Mouse (Mus musculus) left cerebral cortex, postnatal 14 days (tissue): Measurements from ENCODE around the gene Col7a1. TPM values are rescaled to one million over a fixed set of nuclear protein-coding genes. Genes with fewer than 3 reads are reported as not detected.
A peak's percentile ranks its signal among the peaks of the same experiment; 100 is the strongest.

ENCODE experiments used
- DNase-seq, 2 experiments: peaks; one replicate each; pipeline ENCODE4 v3.0.0; 2021 to 2022; ENCODE audit warnings: low spot score in 2 of 2, mixed read lengths in 1 of 2
- intact Hi-C: fragments of 180-260 bp; cut with DNase I; formaldehyde crosslinking; loops from one replicate; pipeline ENCODE4 v1.15.1; 2025
- long read RNA-seq, 2 experiments: library from polyadenylated mRNA; stranded (forward); transcript quantifications; one replicate each; pipeline ENCODE4 v2.0.0; 2021
- total RNA-seq, 2 experiments: library from RNA; stranded (reverse); gene quantifications; 2 replicates each; pipeline ENCODE4 v1.2.3; 2021

Col7a1 gene
- total RNA-seq, result 1 to 10 TPM; 3.6 to 4.2 TPM
- long read RNA-seq, experiment 1, result 0 reads
- long read RNA-seq, experiment 2, partial matches to known transcripts, result 1 of 1 reads
- long read RNA-seq, experiment 2, other reads (novel, unspliced or antisense), result 0 of 1 reads

DNA sequence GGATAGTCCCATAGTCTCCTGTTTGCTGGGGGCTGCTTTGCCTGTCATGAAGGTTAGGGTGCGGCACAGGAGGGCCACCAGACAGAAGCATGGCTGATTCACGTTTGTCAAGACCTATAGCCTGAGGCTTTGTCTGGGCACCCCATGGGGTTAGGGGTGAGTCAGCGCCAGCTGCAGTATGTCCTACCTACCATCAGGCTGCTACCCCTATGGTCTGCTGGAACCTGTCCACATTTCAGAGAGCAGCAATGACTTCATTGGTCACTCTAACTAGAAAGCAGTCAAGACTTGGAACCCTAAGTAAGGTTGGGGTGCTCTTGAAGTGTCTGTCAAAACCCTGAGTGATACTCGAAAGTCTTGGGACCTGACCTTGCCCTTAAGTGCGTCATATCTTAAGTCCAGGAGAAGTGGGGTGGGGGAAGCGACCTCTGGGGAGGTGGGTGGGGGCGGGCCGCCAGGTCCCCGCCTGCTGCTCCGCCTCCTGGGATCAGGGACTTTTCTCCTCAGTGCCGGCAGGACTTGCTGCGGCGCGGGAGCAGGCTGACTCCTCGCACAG, at the start of gene Col7a1:
Gene Col7a1 (plus strand): TSS at position 506 of the 556 bp plus-strand sequence.
- intact Hi-C loops, result no loop called here
- DNase-seq, result no peak

DNA sequence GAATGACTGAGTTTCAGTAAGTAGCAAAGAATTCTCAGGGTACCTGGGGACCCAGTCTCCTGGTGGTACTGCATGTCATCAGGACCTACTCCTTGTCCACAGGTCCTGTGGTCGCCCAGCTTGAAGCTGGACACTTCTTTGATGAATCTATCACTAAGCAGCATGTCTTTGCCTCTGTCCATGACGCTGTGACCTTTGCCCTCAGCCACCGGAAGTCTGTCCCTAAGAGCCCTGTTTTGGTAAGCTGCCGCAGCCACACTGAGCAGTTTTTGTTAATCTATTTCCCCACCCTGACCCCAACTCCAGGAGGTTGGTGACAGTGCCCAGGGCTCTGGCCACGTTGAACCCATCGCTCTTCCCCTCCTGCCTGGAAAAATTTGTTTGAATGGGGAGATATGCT, 41.1 kb upstream of the Col7a1 start:
- no peak for DNase-seq
- intact Hi-C loops, result no loop called here

DNA sequence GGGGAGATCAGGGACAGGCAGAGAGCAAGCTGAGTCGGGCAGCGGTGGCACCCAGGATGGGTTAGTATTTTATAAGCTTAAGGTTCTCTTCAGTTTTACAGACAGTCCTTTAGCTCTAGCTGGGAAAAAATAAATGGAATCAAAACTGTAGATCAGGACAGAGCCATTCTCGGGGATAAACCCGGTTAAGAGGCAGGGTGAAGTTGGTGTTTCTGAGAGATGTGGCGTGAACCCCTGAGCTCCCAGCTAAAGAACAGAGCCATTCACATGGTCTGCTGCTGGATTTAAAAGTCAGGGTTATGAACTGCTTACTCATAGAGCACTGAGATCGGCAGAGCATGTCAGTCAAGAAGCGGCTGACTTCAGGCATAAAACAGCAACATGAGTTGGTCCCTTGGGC, 40.2 kb upstream of the Col7a1 start:
- DNase-seq, result no peak
- intact Hi-C loops, result no loop called here

DNA sequence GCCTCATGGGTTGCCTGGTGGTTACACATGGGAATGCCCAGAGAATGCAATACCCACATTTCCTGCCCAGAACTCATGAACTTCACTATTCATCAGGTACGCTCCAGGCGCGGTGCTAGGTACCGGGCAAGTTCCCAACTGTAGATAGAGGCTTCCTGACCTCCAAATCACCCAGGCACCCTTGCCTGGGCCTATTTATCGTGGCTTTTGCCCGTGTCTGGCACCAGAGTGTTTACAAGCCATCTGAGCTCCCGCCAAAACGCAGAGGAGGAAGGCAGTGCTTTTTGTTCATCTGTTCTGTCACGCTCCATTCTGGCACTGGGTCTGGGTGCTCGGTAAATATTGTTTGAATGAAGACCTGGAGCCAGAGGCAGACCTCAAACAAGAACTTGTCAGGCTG, 39.8 kb upstream of the Col7a1 start:
- no peak for DNase-seq
- intact Hi-C loops, result no loop called here

DNA sequence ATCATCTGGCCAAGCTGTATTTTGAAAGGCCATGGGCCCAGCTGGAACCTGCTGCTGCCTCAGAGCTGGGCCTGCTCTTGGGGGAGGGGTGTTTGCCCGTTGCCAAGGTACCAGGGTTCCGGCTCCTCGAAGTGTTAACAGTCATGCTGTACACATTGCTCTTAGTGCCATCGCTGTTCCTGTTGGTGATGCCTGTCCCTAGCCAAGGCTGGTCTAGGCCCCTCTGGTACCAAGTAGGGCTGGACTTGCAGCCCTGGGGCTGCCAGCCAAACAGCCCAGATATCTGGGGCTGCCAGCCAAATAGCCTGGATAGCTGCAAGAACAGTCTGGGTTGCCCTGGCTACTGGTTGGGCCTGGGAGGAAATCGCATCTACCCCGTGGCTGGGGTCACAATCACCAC, 38.9 kb upstream of the Col7a1 start, which contains the start of gene Tmem89:
Gene Tmem89 (plus strand): TSS at position 129 of the 400 bp plus-strand sequence.
- intact Hi-C loops, result no loop called here

DNA sequence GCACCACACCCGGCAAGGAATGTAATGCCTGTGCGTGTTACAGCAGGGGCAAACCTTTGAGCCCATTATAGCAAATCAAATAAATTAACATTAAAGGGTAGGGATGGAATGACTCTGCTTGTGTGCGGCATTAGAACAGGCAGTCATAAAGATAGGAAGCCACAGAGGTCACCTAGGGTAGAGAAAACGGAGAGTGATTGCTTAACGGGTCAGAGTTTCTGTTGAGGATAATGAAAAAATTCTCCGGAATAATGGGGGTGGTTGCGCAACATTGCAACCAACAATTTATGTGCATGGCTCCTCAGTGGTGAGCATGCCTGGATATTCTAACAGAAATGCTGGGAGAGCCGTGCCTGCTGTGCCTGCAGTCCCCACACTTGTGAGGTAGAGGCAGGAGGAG, 27.5 kb upstream of the Col7a1 start:
- no peak for DNase-seq
- intact Hi-C loops, result no loop called here

More for the DNA sequence above, 38.9 kb upstream of the Col7a1 start, which contains the start of gene Tmem89:
- DNase-seq, result peak; percentile 54 to 85

DNA sequence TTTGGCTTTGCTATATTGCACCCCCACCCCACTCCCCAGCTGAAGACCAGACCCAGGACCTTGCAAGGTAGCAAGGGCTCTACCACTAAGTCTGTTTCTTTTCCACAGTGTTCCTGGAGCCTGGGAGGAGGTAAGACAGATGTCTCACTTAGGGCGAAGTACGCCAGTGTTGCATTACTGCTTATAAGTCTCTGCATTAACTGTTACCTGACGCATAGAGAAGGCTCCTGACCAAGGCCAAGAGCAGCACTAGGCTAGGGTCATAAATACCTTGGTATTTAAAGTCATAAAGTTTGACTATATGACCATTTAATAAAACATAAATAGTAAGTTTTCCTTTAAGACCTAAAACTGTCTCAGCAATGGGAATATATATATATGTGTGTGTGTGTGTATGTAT, 25.0 kb upstream of the Col7a1 start:
- intact Hi-C loops, result no loop called here
- DNase-seq, result no peak

DNA sequence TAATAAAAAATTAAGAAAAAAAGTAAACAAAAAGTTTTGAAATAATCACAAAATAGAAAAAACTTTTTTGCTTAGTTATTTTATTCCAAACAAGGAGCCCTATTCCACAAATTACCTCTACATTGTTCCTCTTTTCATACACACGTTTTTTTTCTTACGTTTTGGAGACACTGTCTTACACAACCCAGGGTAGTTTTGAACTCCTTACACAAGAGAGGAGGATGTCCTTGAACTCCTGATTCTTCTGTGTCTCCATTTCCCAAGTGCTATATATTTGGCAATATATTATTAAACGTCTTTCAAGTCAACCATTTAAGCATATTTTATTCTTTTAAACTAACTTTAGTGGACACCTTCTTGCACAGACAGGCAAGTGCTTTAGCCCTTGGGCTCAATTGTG, 17.4 kb upstream of the Col7a1 start:
- intact Hi-C loops, result loop anchor here (5.0 kb wide), 1 partner anchor 51 kb away; the partner anchor contains the start of gene Ucn2
- no peak for DNase-seq

DNA sequence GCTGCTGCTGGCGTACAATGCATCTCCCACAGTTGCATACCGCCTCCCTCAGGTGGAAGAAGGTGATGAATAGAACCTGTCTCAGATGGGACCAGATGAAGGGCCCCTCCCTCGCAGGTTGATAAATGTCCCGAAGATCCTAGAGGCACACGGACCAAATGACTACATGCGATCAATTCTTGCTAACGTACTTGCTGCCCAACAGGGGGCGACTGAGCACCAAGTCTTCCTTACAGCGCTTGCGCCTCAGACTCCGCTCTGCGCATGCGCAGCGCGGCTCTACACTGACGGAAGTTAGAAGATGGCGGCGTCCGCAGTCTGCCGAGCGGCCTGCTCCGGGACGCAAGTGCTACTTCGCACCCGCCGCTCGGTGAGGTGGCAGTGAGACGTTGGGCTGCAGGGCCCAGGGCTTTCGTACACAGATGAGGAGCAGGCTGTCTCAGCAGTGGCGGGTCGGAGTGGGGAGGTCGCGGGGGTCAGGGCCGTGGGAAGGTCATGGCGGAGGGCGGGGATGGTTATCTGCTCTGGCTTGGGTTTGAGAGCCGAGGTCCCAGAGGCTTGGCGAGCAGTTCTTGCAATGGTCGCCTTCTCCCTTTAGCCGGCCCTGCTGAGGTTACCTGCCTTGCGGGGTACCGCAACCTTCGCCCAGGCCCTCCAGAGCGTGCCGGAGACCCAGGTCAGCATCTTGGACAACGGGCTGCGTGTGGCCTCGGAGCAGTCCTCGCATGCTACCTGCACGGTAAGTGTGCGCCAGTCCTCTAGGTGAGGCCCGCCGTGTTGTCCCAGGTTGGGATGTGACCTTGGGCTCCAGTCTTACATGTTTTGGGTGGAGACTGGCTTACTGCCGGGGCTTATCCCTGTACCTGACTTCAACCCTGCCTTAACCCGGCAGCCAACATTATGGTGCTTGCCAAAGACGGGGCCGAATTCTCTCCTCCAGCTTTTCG, 16.7 kb upstream of the Col7a1 start, which contains the start of gene Uqcrc1:
Gene Uqcrc1 (plus strand): TSS at position 216 of the 947 bp plus-strand sequence.
- intact Hi-C loops, result loop anchor here (5.0 kb wide), 1 partner anchor 51 kb away; the partner anchor contains the start of gene Ucn2
- DNase-seq, result peak; percentile 97 to 98

DNA sequence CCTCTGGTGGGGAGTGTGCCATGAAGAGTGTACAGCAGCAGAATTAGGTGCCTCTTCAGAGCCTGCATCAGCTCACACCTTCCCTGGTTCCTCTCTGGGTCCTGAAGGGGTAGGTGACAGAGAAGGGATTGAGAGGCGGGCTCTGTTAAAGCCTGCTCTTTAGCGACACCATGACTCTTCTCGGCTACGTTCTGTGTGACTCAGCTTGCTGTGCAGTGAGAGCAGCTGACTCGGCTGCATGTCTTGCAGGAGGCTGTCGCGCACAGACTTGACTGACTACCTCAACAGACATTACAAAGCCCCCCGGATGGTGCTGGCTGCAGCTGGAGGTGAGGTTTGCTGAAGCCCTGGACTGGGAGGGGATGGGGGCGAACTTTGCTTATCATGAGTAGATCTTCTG, 8.3 kb upstream of the Col7a1 start:
- intact Hi-C loops, result no loop called here
- no peak for DNase-seq

DNA sequence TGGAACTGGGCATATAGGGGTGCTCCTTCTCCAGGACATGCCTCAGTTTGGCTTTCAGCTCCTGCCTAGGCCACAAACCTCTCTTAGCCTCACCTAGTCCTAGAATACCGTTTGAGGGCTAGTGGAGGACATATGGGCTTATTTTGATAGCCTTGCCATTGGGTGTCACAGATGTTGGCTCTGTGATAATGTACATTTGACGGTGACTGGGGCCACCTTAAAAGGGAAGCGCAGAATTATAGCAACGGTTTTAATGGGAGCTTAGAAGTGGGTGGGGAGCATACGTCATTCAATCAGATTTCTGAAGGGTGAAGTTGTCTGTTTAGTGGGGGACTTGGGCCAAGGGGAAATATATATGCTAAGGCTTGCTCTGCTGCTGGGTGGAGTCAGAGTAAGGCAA, 7.8 kb upstream of the Col7a1 start:
- intact Hi-C loops, result no loop called here

DNA sequence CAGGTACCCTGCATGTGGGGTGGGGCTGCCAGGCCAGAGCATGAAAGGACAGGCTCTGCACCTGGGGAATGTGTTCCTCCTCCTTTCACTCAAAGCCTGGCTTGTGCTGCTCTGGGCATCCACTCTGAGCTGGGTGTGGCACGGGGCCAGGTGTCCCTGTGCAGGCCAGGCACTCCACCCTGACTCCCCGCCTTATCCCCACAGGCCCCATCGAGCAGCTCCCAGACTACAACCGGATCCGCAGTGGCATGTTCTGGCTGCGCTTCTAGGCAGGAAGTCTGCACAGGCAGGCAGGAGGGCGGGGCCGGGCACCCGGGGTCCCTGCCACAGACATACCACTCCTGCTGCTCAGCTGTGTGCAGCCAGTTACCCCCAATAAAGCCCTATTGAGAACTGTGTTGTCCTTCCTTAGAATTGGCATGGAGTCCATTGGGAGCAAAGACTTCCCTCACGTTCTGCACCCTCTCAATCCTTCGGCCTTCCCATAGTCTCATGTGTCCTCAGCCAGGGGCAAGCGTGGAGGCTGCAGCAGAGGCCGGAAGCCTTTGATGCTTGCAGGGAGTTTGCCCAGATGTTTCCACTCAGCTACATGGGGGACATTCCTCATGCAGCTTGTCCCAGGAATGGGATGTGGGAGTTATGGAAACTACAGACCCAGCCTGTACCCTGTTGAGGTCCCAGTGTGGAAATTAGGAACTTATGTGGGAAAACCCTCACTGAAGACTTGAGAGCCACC, 4.0 kb upstream of the Col7a1 start:
- DNase-seq, result no peak
- intact Hi-C loops, result no loop called here

More for the DNA sequence above, 7.8 kb upstream of the Col7a1 start:
- no peak for DNase-seq

DNA sequence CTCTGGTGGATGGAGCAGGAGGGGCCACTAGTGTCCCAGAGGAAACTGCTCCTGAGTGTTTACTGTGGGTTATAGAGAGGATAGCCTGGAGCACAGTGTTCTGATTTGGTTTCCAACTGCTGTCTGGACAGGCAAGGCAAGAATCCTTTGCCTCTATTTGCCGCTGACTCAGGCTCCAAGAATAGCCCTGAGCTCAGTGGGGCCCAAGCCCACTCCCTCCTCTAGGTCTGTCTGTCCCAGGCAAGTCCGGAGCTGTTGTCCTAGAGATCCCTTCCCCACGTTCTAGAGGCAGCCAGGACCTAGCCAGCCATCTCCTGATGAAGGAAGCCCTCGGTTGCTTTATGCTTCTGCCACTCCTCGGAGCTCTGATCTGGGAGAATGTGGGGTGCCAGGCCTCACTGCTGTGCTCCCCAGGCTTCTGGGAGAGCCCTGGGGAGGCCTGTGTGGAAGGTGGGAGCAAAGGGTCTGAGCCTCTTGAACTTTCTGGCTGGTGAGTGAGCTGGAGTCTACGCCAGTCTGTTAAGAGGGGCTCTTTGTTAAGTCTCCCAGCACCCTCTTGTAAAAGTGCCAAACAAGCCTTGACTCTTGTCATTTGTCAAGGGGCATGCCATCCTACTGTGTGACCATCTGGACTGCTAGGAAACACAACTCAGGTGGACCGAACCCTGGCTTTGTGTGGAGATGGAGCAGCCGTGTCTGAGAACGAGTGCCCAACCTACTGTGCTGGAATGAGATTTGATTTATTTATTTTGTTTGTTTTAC, 3.2 kb upstream of the Col7a1 start:
- intact Hi-C loops, result no loop called here
- no peak for DNase-seq

DNA sequence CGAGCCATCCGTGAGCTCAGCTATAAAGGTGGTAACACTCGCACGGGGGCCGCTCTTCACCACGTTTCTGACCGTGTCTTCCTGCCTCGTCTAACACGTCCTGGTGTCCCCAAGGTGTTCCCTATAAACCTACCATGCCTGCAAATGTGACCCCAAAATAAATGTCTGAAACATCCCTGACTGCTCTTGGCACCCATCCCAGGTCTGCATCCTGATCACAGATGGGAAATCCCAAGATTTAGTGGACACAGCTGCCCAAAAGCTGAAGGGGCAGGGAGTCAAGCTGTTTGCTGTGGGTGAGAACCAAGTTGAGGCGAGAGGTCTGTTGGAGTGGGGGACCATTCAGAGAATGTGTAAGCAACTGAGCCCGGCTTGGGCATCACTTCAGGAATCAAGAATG, 1.9 kb downstream of the Col7a1 start:
- DNase-seq, result no peak
- intact Hi-C loops, result no loop called here

DNA sequence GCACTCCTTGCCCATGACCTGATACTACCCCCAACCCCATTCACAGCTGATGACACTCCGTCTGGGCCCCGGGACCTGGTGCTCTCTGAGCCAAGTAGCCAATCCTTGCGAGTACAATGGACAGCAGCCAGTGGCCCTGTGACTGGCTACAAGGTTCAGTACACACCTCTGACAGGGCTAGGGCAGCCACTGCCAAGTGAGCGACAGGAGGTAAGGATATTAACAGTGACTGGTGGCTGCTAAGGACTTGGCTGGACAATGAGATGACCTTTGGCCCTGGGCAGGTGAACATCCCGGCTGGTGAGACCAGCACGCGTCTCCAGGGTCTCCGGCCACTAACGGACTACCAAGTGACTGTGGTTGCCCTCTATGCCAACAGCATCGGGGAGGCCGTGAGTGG, 2.5 kb downstream of the Col7a1 start:
- intact Hi-C loops, result no loop called here
- no peak for DNase-seq

DNA sequence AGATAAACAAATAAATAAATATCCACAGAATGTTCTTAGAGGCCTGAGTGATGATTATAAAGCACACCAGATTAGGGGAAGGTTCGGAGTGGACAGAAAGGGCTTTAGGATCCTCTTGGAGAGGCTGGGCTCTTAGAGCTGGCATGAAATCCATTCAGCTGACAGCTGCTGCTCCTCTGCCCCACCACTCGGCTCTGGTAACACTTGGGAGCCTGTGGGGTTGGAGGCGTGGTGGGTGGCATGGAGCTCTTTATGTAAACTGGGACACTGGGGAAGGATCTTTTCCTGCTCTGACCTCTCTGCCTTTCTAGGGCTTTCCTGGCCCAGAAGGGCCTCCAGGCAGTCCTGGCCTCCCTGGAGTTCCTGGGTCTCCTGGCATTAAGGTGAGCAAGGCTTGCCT, 10.2 kb downstream of the Col7a1 start:
- no peak for DNase-seq

DNA sequence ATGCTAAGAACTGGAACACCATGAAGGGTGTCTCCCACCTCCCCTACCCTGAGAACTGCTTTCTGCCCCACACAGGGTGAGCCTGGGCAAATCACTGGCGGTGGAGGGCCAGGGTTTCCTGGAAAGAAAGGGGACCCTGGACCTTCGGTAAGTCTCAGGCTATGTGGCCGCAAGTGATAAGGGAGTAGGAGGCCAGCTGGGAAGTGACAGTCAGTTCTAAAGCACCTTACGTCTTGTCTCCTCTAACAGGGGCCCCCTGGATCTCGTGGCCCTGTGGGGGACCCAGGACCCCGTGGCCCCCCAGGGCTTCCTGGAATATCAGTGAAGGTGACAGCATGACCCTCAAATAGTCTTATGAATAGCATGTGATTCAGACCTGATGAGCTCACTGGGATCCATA, 11.0 kb downstream of the Col7a1 start:
- intact Hi-C loops, result no loop called here
- no peak for DNase-seq

More for the DNA sequence above, 10.2 kb downstream of the Col7a1 start:
- intact Hi-C loops, result no loop called here

DNA sequence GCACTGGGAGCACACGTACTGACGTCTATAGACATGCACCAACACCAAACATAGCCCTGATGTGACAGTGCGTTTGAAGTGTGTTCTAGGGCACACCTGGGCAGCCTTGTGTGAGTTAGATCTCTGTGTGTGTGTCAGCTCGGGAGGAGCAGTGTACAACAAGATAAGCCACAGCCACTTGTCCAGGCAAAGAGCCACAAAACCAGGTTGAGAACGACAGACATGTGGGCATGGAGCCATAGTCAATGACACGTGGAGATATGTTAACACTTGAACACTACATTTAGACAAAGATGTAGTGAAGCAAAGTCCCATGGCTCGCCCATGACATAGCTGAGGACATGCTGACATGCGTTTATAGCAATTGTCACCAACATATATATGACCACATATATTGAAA, 17.2 kb downstream of the Col7a1 start:
- intact Hi-C loops, result no loop called here
- DNase-seq, result no peak

DNA sequence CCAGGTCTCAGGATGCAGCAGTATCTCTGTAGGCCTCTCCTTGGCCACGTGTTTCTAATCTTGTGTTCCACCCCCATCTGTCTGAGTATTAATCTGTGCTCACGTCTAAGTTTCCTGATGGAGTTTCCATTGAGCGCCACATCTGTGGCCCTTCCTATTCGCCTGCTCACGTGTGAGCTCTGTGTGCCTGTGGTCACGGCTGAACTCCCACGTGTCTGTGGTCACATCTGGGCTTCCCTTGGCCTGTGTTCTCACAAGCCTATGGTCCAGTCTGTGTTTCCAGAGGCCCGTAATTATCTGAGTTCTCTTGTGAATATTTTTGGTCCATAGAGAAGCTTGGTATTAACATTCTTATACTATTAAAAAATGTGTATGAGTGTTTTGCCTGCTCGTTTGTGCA, 23.1 kb downstream of the Col7a1 start:
- DNase-seq, result no peak
- intact Hi-C loops, result no loop called here
